Mouse (Mus musculus): Measurements from ENCODE around the gene Ctsh.
"Not testable (repeated sequence)": the region's sequence is repeated elsewhere in the genome, so short reads cannot be mapped to it uniquely, and the experiment has no call there.

Ctsh gene

GRCm38 (mm10) chr9:90053852-90054251 is at the start of gene Ctsh:
Gene Ctsh, plus strand, starts transcription at chr9:90054152.
- DNase-seq (ENCODE audit: low spot score in 2 of 2): no peak

GRCm38 (mm10) chr9:90006432-90006831 is 47.5 kb upstream of the Ctsh start:
- DNase-seq (ENCODE audit: low spot score in 2 of 2): no peak

GRCm38 (mm10) chr9:90007094-90007493 is 46.9 kb upstream of the Ctsh start:
- no peak for DNase-seq (ENCODE audit: low spot score in 2 of 2)

GRCm38 (mm10) chr9:90008138-90008537 is 45.8 kb upstream of the Ctsh start:
- DNase-seq (ENCODE audit: low spot score in 2 of 2): no peak

GRCm38 (mm10) chr9:90011849-90012248 is 42.1 kb upstream of the Ctsh start:
- no peak for DNase-seq (ENCODE audit: low spot score in 2 of 2)

GRCm38 (mm10) chr9:90014649-90015048 is 39.3 kb upstream of the Ctsh start:
- no peak for DNase-seq (ENCODE audit: low spot score in 2 of 2)

GRCm38 (mm10) chr9:90016204-90016603 is 37.7 kb upstream of the Ctsh start:
- DNase-seq (ENCODE audit: low spot score in 2 of 2): no peak

- DNase-seq (ENCODE audit: low spot score in 2 of 2): no peak
These were observed 33.1 kb upstream of the Ctsh start for GRCm38 (mm10) chr9:90020866-90021265.

- DNase-seq (ENCODE audit: low spot score in 2 of 2): peak in 1 of 2 experiments; percentile 20
These were observed 32.5 kb upstream of the Ctsh start for GRCm38 (mm10) chr9:90021442-90021841.

GRCm38 (mm10) chr9:90027709-90028108 is 26.2 kb upstream of the Ctsh start:
- no peak for DNase-seq (ENCODE audit: low spot score in 2 of 2)

- peak in 1 of 2 experiments; percentile 8 for DNase-seq (ENCODE audit: low spot score in 2 of 2)
These were observed 20.0 kb upstream of the Ctsh start for GRCm38 (mm10) chr9:90033922-90034321.

GRCm38 (mm10) chr9:90035168-90035567 is 18.8 kb upstream of the Ctsh start:
- no peak for DNase-seq (ENCODE audit: low spot score in 2 of 2)

- no peak for DNase-seq (ENCODE audit: low spot score in 2 of 2)
These were observed 18.2 kb upstream of the Ctsh start for GRCm38 (mm10) chr9:90035794-90036193.

GRCm38 (mm10) chr9:90036313-90036712 is 17.6 kb upstream of the Ctsh start:
- no peak for DNase-seq (ENCODE audit: low spot score in 2 of 2)

- DNase-seq (ENCODE audit: low spot score in 2 of 2): no peak
These were observed 15.4 kb upstream of the Ctsh start for GRCm38 (mm10) chr9:90038535-90038934.

GRCm38 (mm10) chr9:90040916-90041315 is 13.0 kb upstream of the Ctsh start:
- no peak for DNase-seq (ENCODE audit: low spot score in 2 of 2)

GRCm38 (mm10) chr9:90041556-90041955 is 12.4 kb upstream of the Ctsh start:
- no peak for DNase-seq (ENCODE audit: low spot score in 2 of 2)

GRCm38 (mm10) chr9:90042906-90043305 is 11.0 kb upstream of the Ctsh start:
- DNase-seq (ENCODE audit: low spot score in 2 of 2): not testable (repeated sequence)

GRCm38 (mm10) chr9:90045191-90045590 is 8.8 kb upstream of the Ctsh start:
- DNase-seq (ENCODE audit: low spot score in 2 of 2): no peak

GRCm38 (mm10) chr9:90047937-90048627 is 5.9 kb upstream of the Ctsh start:
- no peak for DNase-seq (ENCODE audit: low spot score in 2 of 2)

GRCm38 (mm10) chr9:90054371-90055145 is 606 bp downstream of the Ctsh start:
- peak; percentile 5 to 67 for DNase-seq (ENCODE audit: low spot score in 2 of 2)

- no peak for DNase-seq (ENCODE audit: low spot score in 2 of 2)
These were observed 1.5 kb downstream of the Ctsh start for GRCm38 (mm10) chr9:90055409-90055808.

GRCm38 (mm10) chr9:90055911-90056310 is 2.0 kb downstream of the Ctsh start:
- DNase-seq (ENCODE audit: low spot score in 2 of 2): no peak

All from natural killer cell, adult 2 months (primary cell).